Mouse (Mus musculus): Measurements from ENCODE around the gene 4930412O13Rik. TPM values are rescaled to one million over a fixed set of nuclear protein-coding genes. Genes with fewer than 3 reads are reported as not detected.

4930412O13Rik gene
- polyA plus RNA-seq, 1 experiment = 57.2 TPM

GRCm38 (mm10) chr2:9881611-9882023, 565 bp downstream of the 4930412O13Rik start:
- Histone ChIP-seq H3K27ac (ENCODE audit: control insufficient read depth, insufficient read depth, low read depth, low read length) (no peak overlapping the region), H3K36me3 (ENCODE audit: control insufficient read depth, insufficient read depth, low read length) (no peaks in the 10 kb centered on the region), H3K4me1 (ENCODE audit: control insufficient read depth, insufficient read depth, low read length) (peaks cover 20% of the 10 kb centered on the region), H3K4me3 (ENCODE audit: control insufficient read depth, low read depth, low read length) (peak overlapping the region; percentile 87), H3K27me3 (ENCODE audit: control insufficient read depth, insufficient read depth, low read length) (peaks cover 28% of the 10 kb centered on the region)
- TF ChIP-seq POLR2A (IDR thresholded peaks at IDR 0.05; ENCODE audit: control insufficient read depth, low read depth, low read length) = no peak
- TF ChIP-seq CTCF (IDR thresholded peaks at IDR 0.05; ENCODE audit: control insufficient read depth, insufficient read depth, insufficient replicate concordance, low read depth, low read length) = no peak

- H3K27ac ChIP-seq (ENCODE audit: control insufficient read depth, insufficient read depth, low read depth, low read length) = no peak overlapping the region
- H3K36me3 ChIP-seq (ENCODE audit: control insufficient read depth, insufficient read depth, low read length) = no peaks in the 10 kb centered on the region
- H3K27me3 ChIP-seq (ENCODE audit: control insufficient read depth, insufficient read depth, low read length) = peaks cover 28% of the 10 kb centered on the region
- peak overlapping the region; percentile 87 for H3K4me3 ChIP-seq (ENCODE audit: control insufficient read depth, low read depth, low read length)
- no peak for TF ChIP-seq POLR2A (IDR thresholded peaks at IDR 0.05; ENCODE audit: control insufficient read depth, low read depth, low read length)
- no peak for TF ChIP-seq CTCF (IDR thresholded peaks at IDR 0.05; ENCODE audit: control insufficient read depth, insufficient read depth, insufficient replicate concordance, low read depth, low read length)
- peaks cover 15% of the 10 kb centered on the region for H3K4me1 ChIP-seq (ENCODE audit: control insufficient read depth, insufficient read depth, low read length)
Measured at GRCm38 (mm10) chr2:9882371-9882925, 1.4 kb downstream of the 4930412O13Rik start.

DNA sequence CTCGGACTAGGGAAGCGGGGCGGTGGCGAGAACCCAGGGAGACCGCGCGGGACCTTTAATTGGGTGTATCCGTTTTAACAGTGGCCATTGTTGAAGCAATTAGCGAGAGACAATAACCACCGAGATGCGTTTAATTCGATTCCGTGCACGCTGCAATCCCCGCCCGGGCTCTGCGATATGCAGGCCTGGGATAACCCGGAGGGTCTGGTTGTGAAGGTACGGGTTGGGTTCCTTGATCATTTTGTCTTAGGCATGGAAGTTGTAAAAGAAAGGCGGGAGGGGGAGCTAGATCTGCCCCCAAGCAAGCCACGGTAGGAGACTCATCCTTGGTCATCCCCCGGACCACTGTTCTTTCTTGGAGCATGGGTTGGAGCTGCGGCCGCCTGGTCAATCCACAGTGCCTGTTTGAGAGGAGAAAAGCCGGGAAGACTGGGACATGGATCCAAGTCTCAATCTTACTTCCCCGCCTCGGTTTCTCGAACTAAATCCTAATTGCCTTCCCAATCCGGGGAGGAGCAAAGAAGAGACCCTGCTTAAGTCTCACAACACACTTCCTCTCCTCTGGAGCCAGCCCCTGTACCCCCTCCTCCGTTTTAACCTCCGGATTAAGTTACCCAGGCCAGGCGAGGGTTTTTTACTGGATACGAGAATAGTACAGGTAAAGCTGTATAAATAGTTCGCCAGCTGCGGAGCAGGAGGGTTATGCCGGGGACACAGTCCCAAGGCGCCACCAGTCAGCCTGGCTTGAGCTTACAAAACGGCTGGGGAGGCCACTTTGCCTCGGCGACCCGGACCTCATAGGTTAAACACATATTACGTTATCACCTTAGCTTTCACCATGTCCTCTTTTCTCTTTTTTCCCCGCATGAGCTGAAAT, 2.1 kb downstream of the 4930412O13Rik start:
- Histone ChIP-seq H3K4me1 (ENCODE audit: control insufficient read depth, insufficient read depth, low read length) (peaks cover 15% of the 10 kb centered on the region), H3K27me3 (ENCODE audit: control insufficient read depth, insufficient read depth, low read length) (peaks cover 26% of the 10 kb centered on the region), H3K36me3 (ENCODE audit: control insufficient read depth, insufficient read depth, low read length) (no peaks in the 10 kb centered on the region), H3K4me3 (ENCODE audit: control insufficient read depth, low read depth, low read length) (peak overlapping the region; percentile 87), H3K27ac (ENCODE audit: control insufficient read depth, insufficient read depth, low read depth, low read length) (no peak overlapping the region)
- no peak for TF ChIP-seq CTCF (IDR thresholded peaks at IDR 0.05; ENCODE audit: control insufficient read depth, insufficient read depth, insufficient replicate concordance, low read depth, low read length)
- no peak for TF ChIP-seq POLR2A (IDR thresholded peaks at IDR 0.05; ENCODE audit: control insufficient read depth, low read depth, low read length)

- Histone ChIP-seq H3K36me3 (ENCODE audit: control insufficient read depth, insufficient read depth, low read length) (no peaks in the 10 kb centered on the region), H3K27ac (ENCODE audit: control insufficient read depth, insufficient read depth, low read depth, low read length) (no peak overlapping the region), H3K27me3 (ENCODE audit: control insufficient read depth, insufficient read depth, low read length) (peaks cover 25% of the 10 kb centered on the region), H3K4me1 (ENCODE audit: control insufficient read depth, insufficient read depth, low read length) (peaks cover 15% of the 10 kb centered on the region; the same call in 1 of the 2 replicates), H3K4me3 (ENCODE audit: control insufficient read depth, low read depth, low read length) (peak overlapping the region; percentile 87; the same call in 1 of the 2 replicates)
- TF ChIP-seq CTCF (IDR thresholded peaks at IDR 0.05; ENCODE audit: control insufficient read depth, insufficient read depth, insufficient replicate concordance, low read depth, low read length) (no peak), POLR2A (IDR thresholded peaks at IDR 0.05; ENCODE audit: control insufficient read depth, low read depth, low read length) (no peak)
Measured at GRCm38 (mm10) chr2:9883803-9884532, 2.9 kb downstream of the 4930412O13Rik start.

GRCm38 (mm10) chr2:9884533-9885216, 3.6 kb downstream of the 4930412O13Rik start:
- peaks cover 25% of the 10 kb centered on the region for H3K27me3 ChIP-seq (ENCODE audit: control insufficient read depth, insufficient read depth, low read length)
- peaks cover 19% of the 10 kb centered on the region for H3K4me1 ChIP-seq (ENCODE audit: control insufficient read depth, insufficient read depth, low read length)
- H3K36me3 ChIP-seq (ENCODE audit: control insufficient read depth, insufficient read depth, low read length) = no peaks in the 10 kb centered on the region
- H3K4me3 ChIP-seq (ENCODE audit: control insufficient read depth, low read depth, low read length) = no peak overlapping the region
- no peak for TF ChIP-seq CTCF (IDR thresholded peaks at IDR 0.05; ENCODE audit: control insufficient read depth, insufficient read depth, insufficient replicate concordance, low read depth, low read length)
- TF ChIP-seq POLR2A (IDR thresholded peaks at IDR 0.05; ENCODE audit: control insufficient read depth, low read depth, low read length) = no peak
- no peak overlapping the region for H3K27ac ChIP-seq (ENCODE audit: control insufficient read depth, insufficient read depth, low read depth, low read length)

DNA sequence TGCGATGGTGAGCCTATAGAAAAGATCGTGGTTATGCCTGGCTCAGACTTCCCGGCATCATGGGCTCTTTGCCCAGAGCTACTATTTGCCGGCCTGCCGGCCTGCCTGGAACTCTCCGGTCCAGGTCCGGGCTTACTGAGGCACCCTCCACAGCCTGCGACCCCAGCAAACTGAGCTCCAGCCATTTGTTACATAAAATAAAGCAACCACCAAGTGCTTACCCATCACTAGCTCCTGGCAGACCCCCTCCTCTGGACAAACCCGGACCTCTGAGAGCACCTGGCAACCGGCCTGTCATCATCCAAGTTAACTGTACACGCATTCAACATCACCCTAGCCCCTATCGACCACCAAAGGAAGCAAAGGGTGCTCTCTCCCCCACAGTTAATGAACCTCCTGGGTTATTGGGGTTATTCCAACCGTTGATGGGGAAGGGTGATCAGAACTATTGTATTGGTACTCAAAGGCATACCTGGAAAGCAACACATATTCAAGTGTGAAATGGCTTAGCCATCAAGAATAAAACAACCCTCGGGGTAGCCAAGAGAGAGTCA, 4.2 kb downstream of the 4930412O13Rik start:
- peaks cover 27% of the 10 kb centered on the region for H3K27me3 ChIP-seq (ENCODE audit: control insufficient read depth, insufficient read depth, low read length)
- H3K27ac ChIP-seq (ENCODE audit: control insufficient read depth, insufficient read depth, low read depth, low read length) = no peak overlapping the region
- peaks cover 22% of the 10 kb centered on the region for H3K4me1 ChIP-seq (ENCODE audit: control insufficient read depth, insufficient read depth, low read length)
- H3K4me3 ChIP-seq (ENCODE audit: control insufficient read depth, low read depth, low read length) = no peak overlapping the region
- no peaks in the 10 kb centered on the region for H3K36me3 ChIP-seq (ENCODE audit: control insufficient read depth, insufficient read depth, low read length)
- TF ChIP-seq CTCF (IDR thresholded peaks at IDR 0.05; ENCODE audit: control insufficient read depth, insufficient read depth, insufficient replicate concordance, low read depth, low read length) (no peak), POLR2A (IDR thresholded peaks at IDR 0.05; ENCODE audit: control insufficient read depth, low read depth, low read length) (no peak)
